Mouse (Mus musculus): ENCODE results near the gene Akap6.

Akap6 gene

GRCm38 (mm10) chr12:52699146-52699545, at the start of gene Akap6:
Gene Akap6 (plus strand): TSS chr12:52699383.
- in situ Hi-C loops (cut with MboI, MseI): no loop called here

DNA sequence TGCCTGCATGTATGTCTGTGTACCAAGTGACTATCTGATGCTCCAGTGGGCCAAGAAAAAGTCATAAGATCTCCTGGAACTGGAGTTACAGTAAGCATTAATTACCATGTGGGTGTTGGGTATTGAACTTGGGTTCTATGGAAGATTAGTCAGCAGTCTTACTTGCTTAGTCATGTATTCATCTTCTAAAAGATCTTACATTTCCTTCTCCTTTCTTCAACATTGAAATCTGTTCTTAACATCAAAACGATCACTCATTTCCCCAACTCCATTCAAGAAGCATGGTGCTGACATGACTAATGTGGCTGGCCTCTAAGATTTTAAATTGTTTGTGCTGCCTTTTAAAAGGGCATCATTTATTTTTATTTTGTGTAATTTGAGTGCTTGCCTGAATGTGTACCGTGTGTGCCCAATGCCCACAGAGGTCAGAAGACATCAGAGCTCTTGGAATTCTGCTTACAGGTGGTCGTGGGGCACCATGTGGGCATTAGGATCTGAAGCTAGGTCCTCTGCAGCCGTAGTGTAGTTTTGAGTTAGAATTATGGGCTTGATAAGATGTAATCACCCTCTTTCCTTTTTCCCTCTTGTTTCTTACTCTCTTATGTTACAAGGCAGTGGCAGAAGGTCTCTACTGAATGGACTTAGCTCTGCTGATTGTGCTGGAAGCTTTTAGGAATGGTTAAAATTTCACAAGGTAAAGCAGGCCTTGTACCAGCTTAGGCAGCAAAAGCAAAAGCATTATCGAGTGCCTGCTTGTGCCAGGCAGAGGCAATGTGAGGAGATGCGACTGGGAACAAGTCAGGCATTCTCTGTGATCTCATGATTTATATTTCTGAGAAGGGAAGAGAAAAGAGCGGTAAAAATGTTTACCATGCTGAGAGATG, 36.0 kb upstream of the Akap6 start:
- in situ Hi-C loops (cut with MboI, MseI): no loop called here

DNA sequence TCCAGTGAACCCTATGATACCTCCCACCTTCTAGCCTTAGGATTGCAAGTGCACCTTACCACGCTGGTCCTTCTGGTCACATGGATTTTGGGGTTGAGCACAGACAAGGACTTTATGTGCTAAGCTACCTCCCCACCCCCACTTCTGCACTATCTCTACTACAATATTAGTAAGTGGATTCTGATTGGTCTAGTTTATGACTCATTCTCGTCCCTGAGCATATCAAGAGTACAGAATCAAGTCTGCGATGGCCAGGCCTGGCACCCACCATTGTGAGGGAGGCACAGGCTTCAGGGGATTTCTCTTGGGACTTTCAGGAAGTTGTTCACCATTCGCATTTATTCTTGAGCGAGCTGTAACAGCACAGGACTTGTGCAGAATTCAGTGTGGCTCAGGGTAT, 34.2 kb upstream of the Akap6 start:
- in situ Hi-C loops (cut with MboI, MseI): no loop called here

DNA sequence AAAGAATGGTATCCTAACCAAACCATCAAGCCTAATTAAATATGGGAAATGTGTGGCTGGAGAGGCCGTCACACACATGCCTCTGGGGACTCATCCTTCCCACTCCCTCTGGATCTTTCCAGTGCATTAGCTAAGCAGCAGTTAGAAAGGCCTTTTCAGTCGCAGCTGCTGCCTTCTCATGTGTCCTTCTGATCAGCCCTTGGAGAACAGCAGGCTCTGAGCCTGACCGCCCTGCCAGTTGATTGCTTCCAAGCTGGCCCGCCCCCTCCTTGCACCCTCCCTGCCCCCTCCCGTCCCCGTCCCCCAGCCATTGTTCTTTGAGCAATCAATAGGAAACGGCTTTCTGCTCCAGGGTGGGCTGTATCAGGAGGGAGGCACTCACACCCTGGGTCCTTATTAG, 27.7 kb upstream of the Akap6 start:
- in situ Hi-C loops (cut with MboI, MseI): no loop called here

GRCm38 (mm10) chr12:52671943-52672342, 27.2 kb upstream of the Akap6 start:
- in situ Hi-C loops (cut with MboI, MseI): no loop called here

GRCm38 (mm10) chr12:52673361-52673960, 25.7 kb upstream of the Akap6 start:
- in situ Hi-C loops (cut with MboI, MseI): no loop called here

DNA sequence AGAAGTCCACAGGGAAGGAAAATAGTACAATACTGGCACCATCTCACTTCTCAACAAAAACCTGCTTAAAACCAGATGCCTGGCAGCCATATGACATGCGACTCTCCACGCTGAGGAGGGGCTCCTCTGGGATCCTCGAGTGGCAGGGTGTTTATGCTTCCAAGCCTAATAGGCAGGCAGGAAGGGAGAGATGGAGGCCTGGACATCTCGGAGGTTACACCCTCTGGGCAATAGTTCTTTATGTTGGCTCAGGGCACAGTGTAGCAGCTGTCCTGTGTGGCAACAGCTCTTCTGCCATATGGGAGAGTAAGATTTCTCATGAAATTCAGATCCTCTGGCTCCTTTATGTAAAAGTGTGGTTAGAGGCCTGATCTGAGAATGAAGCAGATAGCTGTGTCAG, 24.2 kb upstream of the Akap6 start:
- in situ Hi-C loops (cut with MboI, MseI): no loop called here

DNA sequence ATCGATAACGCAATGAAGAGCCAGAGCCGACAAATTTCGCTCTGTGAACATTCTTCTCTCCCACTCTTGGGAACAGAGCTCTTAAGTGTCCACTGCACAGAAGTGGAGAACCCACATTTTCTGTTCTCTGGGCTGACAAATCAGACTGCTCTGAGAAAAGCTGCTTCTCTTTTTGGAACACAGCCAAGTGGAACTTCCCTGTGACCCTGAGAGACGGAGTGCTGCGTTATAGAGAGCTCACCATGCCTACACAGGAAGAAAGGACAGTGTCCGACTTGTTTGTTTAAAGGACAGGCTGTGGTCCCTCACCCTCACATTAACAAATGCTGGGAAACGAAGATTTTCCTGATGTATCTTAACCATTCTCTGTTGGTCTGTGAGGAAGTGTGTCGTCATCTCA, 11.8 kb upstream of the Akap6 start:
- in situ Hi-C loops (cut with MboI, MseI): no loop called here

DNA sequence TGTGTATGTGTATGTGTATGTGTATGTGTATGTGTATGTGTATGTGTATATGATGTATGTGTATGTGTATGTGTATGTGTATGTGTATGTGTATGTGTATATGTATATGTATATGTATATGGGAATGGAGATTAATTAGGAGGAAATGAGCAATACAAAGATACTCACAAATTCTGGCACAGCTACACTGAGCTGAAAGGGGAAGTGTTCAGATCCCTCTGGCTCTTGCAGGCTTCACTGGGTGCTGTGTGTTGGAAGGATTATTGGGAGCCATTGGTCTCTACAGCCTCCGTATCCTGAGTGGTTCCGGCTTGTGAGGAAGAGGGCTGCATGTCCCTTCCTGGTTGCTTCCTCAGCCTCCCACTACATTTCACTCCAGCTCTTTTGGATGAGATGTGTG, 10.5 kb upstream of the Akap6 start:
- in situ Hi-C loops (cut with MboI, MseI): no loop called here

DNA sequence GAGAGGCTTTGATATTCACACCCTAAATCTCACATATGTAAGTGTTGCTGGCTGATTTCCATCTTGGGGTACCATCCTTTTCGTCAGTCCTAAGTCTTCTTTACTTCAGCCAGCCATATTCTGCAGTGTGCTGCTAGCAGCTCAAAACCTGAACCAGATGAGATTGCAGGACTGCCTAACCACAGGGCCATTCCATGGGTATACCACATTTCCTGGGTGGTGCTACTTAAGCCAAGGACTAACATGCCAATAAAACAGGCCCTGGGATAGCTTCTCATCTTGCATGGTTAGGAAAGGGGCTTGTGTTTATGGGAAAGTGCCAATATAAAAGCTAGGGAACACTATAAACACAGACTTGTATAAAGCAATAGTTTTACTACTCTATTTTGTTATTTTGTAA, 7.6 kb upstream of the Akap6 start:
- in situ Hi-C loops (cut with MboI, MseI): no loop called here

DNA sequence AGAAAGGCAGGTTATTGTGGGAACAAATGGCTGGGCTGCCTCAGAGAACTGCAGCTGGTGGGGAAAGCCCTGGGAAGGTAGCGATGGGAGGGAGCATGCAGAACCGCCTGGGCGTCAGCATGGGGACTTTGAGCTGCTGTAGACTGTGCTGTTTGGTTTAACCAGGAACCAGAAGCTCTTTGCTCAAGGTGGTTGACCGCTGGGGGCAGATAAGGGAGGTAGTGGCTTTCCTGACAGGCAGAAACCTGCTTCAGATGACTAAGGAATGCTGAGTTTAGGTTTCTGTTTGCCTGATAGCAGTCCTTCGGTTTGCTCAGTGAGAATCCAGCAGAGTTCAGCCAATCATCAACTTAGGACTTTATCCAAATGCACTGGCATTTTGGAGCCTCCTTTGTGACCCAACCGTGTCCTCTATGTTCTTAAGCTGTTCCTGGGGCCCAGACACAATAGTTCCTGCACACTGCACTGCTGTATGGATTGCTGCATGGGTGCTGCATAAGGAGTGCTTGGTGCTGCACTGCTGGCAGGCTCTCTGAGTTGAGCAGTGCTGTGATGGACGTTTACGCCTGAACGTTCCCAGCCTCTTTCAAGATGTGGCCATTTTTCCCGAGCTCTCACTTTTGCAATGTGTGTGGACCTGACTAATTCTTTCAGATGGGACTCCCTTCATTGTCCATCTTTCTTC, 6.8 kb upstream of the Akap6 start:
- in situ Hi-C loops (cut with MboI, MseI): no loop called here

- in situ Hi-C loops (cut with MboI, MseI): no loop called here
These were observed 1.6 kb upstream of the Akap6 start for GRCm38 (mm10) chr12:52697407-52698109.

DNA sequence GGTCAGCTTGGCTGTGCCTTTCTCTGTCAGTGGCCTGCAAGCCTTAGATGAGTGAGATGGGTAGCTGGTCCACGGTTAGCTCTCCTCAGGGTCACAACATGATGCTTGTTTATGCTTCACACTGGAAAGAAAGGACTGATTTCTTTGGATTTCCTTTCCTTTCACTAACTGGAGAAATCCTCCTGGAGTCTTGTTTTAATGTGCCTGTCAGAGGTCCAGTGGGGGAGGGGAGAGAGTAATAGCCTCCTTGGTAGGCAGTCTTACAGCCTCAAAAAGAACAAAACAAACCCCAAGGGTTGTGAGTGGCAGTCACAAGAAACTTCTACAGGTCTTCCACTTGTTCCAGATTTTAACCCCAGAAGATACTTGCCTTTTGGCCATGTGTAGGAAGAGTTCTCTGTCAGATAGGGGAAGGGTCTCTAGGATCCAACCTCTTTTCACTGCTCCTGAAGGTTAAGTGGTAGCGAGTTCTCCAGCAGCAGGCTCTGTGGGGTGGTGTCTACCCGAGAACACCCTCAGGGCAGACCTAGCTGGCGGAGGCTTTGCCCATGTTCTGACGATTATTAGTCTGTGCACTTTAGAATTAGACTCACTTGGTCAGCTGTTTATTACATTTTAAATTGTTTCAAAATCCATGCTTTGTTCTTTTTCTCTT, 780 bp upstream of the Akap6 start:
- in situ Hi-C loops (cut with MboI, MseI): no loop called here

GRCm38 (mm10) chr12:52699961-52700696, 946 bp downstream of the Akap6 start:
- in situ Hi-C loops (cut with MboI, MseI): no loop called here

- in situ Hi-C loops (cut with MboI, MseI): no loop called here
These were observed 1.6 kb downstream of the Akap6 start for GRCm38 (mm10) chr12:52700697-52701191.

DNA sequence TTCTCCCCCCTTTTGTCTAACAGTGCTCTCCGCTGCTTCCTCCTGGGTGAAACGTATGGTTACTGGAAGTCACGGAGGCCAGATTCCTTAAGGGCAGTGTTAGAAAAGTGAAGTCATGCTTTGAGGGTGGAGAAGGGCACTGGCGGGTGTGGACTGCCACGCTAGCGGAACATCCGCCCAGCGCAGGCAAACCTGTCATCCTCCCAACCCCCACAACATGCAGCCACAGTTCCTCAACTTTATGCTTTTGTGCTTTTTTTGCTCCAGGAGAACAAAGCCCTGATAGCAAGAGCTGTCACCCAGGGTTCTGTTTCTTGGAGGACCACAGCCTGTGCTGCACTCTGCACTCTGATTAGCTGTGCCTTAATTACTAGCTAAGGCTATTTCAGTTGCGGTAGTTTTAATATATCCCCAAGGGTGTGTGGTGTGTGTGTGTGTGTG, 2.0 kb downstream of the Akap6 start:
- in situ Hi-C loops (cut with MboI, MseI): no loop called here

GRCm38 (mm10) chr12:52702368-52702967, 3.3 kb downstream of the Akap6 start:
- in situ Hi-C loops (cut with MboI, MseI): no loop called here

GRCm38 (mm10) chr12:52704081-52704480, 4.9 kb downstream of the Akap6 start:
- in situ Hi-C loops (cut with MboI, MseI): no loop called here

DNA sequence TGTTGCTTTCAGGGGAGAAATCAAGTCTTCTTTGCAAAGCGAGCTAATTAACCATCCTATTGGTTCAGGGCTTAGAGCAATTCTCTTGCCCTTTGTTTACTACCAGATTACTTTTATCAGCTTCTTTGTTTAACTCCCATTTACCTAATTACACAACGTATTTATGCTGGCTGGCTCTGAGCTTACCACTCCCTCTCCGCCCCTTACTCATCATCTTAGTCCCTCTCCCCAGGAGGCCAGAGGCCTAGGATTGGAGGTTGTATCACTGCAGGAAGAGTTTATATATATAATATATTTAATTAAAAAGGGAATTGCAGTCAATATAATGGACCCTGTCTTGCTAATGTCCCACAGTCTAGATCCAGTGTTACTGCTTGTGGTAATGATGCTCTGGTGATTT, 5.6 kb downstream of the Akap6 start:
- in situ Hi-C loops (cut with MboI, MseI): no loop called here

GRCm38 (mm10) chr12:52711382-52711781, 12.2 kb downstream of the Akap6 start:
- in situ Hi-C loops (cut with MboI, MseI): no loop called here

All from T-helper 2 cell (primary cell).